Mouse (Mus musculus): ENCODE data around the gene Ogt. TPM values are rescaled to one million over a fixed set of nuclear protein-coding genes. Genes with fewer than 3 reads are reported as not detected.
A peak's percentile ranks its signal among the peaks of the same experiment; 100 is the strongest.

The Ogt gene
- polyA plus RNA-seq, 1 experiment, result 19.8 TPM

- H3K27me3 ChIP-seq (ENCODE audit: control insufficient read depth, insufficient read depth, low read length), result no peaks in the 10 kb centered on the region
- H3K4me3 ChIP-seq (ENCODE audit: low read depth, low read length), result no peak overlapping the region
- no peaks in the 10 kb centered on the region for H3K36me3 ChIP-seq (ENCODE audit: control insufficient read depth, insufficient read depth, low read length)
- no peak overlapping the region for H3K27ac ChIP-seq (ENCODE audit: insufficient read depth, low read depth, low read length)
- 68% methylated on average over 52 of the region's 54 CpGs for WGBS
- TF ChIP-seq CTCF (IDR thresholded peaks at IDR 0.05; ENCODE audit: extremely low read depth, insufficient read length, insufficient replicate concordance, low read depth, low read length) (no peak), POLR2A (IDR thresholded peaks at IDR 0.05; ENCODE audit: low read depth, low read length) (no peak)
- no peaks in the 10 kb centered on the region for H3K4me1 ChIP-seq (ENCODE audit: control insufficient read depth, insufficient read depth, insufficient read length, low read length)
Measured at GRCm38 (mm10) chrX:101697537-101697936, 57.7 kb downstream of the Ogt start.

- no peaks in the 10 kb centered on the region for H3K27me3 ChIP-seq (ENCODE audit: control insufficient read depth, insufficient read depth, low read length)
- no peak overlapping the region for H3K4me3 ChIP-seq (ENCODE audit: low read depth, low read length)
- no peaks in the 10 kb centered on the region for H3K36me3 ChIP-seq (ENCODE audit: control insufficient read depth, insufficient read depth, low read length)
- 71% methylated on average over 23 of the region's 23 CpGs for WGBS
- no peak overlapping the region for H3K27ac ChIP-seq (ENCODE audit: insufficient read depth, low read depth, low read length)
- no peaks in the 10 kb centered on the region for H3K4me1 ChIP-seq (ENCODE audit: control insufficient read depth, insufficient read depth, insufficient read length, low read length)
- no peak for TF ChIP-seq CTCF (IDR thresholded peaks at IDR 0.05; ENCODE audit: extremely low read depth, insufficient read length, insufficient replicate concordance, low read depth, low read length)
- TF ChIP-seq POLR2A (IDR thresholded peaks at IDR 0.05; ENCODE audit: low read depth, low read length), result no peak
Measured at GRCm38 (mm10) chrX:101698232-101698631, 58.4 kb downstream of the Ogt start.

DNA sequence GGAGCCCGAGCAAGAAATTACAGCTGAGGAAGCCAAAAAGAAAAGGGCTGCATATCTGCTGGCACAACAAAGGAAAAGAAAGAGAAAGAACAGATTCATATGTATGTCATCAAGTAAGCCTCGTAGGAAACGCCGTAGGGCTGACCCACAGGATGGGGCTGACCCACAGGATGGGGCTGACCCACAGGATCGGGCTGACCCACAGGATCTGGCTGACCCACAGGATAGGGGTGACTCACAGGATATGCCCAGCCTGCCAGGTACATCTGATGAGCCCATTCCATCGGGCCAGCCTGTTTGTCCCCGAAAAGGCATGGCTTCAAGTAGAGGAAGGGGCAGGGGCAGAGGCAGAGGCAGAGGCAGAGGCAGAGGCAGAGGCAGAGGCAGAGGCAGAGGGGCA is 65.3 kb downstream of the Ogt start:
- Histone ChIP-seq H3K36me3 (ENCODE audit: control insufficient read depth, insufficient read depth, low read length) (no peaks in the 10 kb centered on the region), H3K27ac (ENCODE audit: insufficient read depth, low read depth, low read length) (no peak overlapping the region), H3K4me1 (ENCODE audit: control insufficient read depth, insufficient read depth, insufficient read length, low read length) (no peaks in the 10 kb centered on the region), H3K27me3 (ENCODE audit: control insufficient read depth, insufficient read depth, low read length) (no peaks in the 10 kb centered on the region), H3K4me3 (ENCODE audit: low read depth, low read length) (no peak overlapping the region)
- WGBS, result 81% methylated on average over 7 of the region's 7 CpGs
- TF ChIP-seq POLR2A (IDR thresholded peaks at IDR 0.05; ENCODE audit: low read depth, low read length), result no peak
- no peak for TF ChIP-seq CTCF (IDR thresholded peaks at IDR 0.05; ENCODE audit: extremely low read depth, insufficient read length, insufficient replicate concordance, low read depth, low read length)

DNA sequence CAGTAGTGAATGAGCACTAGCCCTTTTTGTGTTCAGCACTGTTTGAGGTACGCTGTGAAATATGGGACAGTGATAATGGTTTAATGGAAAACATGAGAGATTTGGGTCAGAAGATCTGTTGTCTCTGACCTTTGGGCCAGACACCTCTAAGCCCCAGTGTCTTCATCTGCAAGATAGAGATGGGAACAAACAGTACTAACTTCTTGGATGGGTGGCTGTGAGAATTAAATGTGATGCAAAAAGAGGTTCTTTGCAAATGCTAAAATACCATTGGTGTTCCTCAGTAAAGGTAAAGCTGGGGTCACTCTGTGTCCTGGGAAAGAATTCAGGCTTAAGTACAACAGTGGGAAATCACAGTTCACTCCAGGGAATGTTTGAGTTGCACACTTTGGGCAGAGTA is 80.5 kb downstream of the Ogt start:
- Histone ChIP-seq H3K4me1 (ENCODE audit: control insufficient read depth, insufficient read depth, insufficient read length, low read length) (no peaks in the 10 kb centered on the region), H3K27me3 (ENCODE audit: control insufficient read depth, insufficient read depth, low read length) (no peaks in the 10 kb centered on the region), H3K4me3 (ENCODE audit: low read depth, low read length) (no peak overlapping the region), H3K36me3 (ENCODE audit: control insufficient read depth, insufficient read depth, low read length) (no peaks in the 10 kb centered on the region), H3K27ac (ENCODE audit: insufficient read depth, low read depth, low read length) (no peak overlapping the region)
- no peak for TF ChIP-seq POLR2A (IDR thresholded peaks at IDR 0.05; ENCODE audit: low read depth, low read length)
- WGBS, result 59% methylated on average over 1 of the region's 1 CpGs

DNA sequence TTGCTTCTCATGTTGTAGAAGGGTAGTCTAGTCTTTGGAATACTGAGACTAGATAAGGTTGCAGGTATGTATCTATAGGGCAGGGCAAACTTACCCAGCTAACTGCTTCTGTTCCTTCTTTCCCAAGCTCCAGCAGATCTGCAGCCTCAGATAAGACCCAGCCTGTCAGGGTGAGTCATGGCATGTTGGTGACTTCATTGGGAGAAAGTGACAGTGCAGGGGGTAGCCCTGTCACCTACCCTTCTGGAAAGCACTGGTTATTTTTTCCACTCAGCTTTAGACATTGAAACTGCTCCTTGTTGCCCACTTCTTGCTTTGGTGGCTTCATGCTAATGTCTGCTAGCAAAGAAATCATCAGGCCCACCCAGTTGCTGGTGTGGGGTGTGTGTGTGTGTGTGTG is 90.2 kb downstream of the Ogt start:
- Histone ChIP-seq H3K27ac (ENCODE audit: insufficient read depth, low read depth, low read length) (no peak overlapping the region), H3K27me3 (ENCODE audit: control insufficient read depth, insufficient read depth, low read length) (no peaks in the 10 kb centered on the region), H3K36me3 (ENCODE audit: control insufficient read depth, insufficient read depth, low read length) (no peaks in the 10 kb centered on the region), H3K4me1 (ENCODE audit: control insufficient read depth, insufficient read depth, insufficient read length, low read length) (peaks cover 6% of the 10 kb centered on the region; the same call in 1 of the 2 replicates), H3K4me3 (ENCODE audit: low read depth, low read length) (no peak overlapping the region)
- no peak for TF ChIP-seq POLR2A (IDR thresholded peaks at IDR 0.05; ENCODE audit: low read depth, low read length)

- no peak for TF ChIP-seq POLR2A (IDR thresholded peaks at IDR 0.05; ENCODE audit: low read depth, low read length)
- TF ChIP-seq CTCF (IDR thresholded peaks at IDR 0.05; ENCODE audit: extremely low read depth, insufficient read length, insufficient replicate concordance, low read depth, low read length), result no peak
- Histone ChIP-seq H3K36me3 (ENCODE audit: control insufficient read depth, insufficient read depth, low read length) (no peaks in the 10 kb centered on the region), H3K4me3 (ENCODE audit: low read depth, low read length) (peak overlapping the region; percentile 20), H3K4me1 (ENCODE audit: control insufficient read depth, insufficient read depth, insufficient read length, low read length) (peaks cover 6% of the 10 kb centered on the region; the same call in 1 of the 2 replicates), H3K27me3 (ENCODE audit: control insufficient read depth, insufficient read depth, low read length) (no peaks in the 10 kb centered on the region), H3K27ac (ENCODE audit: insufficient read depth, low read depth, low read length) (no peak overlapping the region)
- WGBS, result 52% methylated on average over 12 of the region's 12 CpGs
Measured at GRCm38 (mm10) chrX:101732644-101733043, 92.8 kb downstream of the Ogt start.

DNA sequence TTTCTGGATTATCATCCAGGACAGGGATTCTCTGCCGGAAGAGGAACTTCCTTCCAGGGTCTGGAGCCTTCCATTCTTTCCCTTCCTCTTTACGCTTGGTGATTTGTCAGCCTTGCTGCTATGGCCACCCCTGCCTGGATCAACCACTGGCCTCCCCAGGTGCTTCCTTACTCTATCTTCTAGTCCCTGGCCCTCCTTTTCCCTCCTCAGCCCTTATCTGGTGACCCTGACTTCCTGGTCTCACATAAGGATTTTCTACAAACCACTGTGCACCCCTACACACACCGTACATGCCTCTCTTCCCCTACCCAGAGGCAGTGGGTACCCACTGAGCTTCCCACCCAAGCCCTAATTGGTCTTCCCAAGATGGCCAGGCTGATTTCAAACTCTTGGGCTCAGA is 93.4 kb downstream of the Ogt start:
- 75% methylated on average over 3 of the region's 3 CpGs for WGBS
- peak overlapping the region; percentile 35 for H3K27ac ChIP-seq (ENCODE audit: insufficient read depth, low read depth, low read length)

GRCm38 (mm10) chrX:101733828-101734319 is 94.0 kb downstream of the Ogt start, which contains the start of gene Cxcr3:
Cxcr3 (minus strand) TSS chrX:101734269.
- no peak for TF ChIP-seq CTCF (IDR thresholded peaks at IDR 0.05; ENCODE audit: extremely low read depth, insufficient read length, insufficient replicate concordance, low read depth, low read length)
- no peak for TF ChIP-seq POLR2A (IDR thresholded peaks at IDR 0.05; ENCODE audit: low read depth, low read length)
- H3K27ac ChIP-seq (ENCODE audit: insufficient read depth, low read depth, low read length), result peak within 1 kb of the TSS; percentile 35
- peaks cover 6% of the 10 kb centered on the region; the same call in 1 of the 2 replicates for H3K4me1 ChIP-seq (ENCODE audit: control insufficient read depth, insufficient read depth, insufficient read length, low read length)
- no peaks in the 10 kb centered on the region for H3K27me3 ChIP-seq (ENCODE audit: control insufficient read depth, insufficient read depth, low read length)
- no peaks in the 10 kb centered on the region for H3K36me3 ChIP-seq (ENCODE audit: control insufficient read depth, insufficient read depth, low read length)
- H3K4me3 ChIP-seq (ENCODE audit: low read depth, low read length), result peak within 1 kb of the TSS; percentile 54
- WGBS, result 45% methylated on average over 11 of the region's 11 CpGs

More for the DNA sequence above, 93.4 kb downstream of the Ogt start:
- Histone ChIP-seq H3K4me1 (ENCODE audit: control insufficient read depth, insufficient read depth, insufficient read length, low read length) (peaks cover 6% of the 10 kb centered on the region; the same call in 1 of the 2 replicates), H3K27me3 (ENCODE audit: control insufficient read depth, insufficient read depth, low read length) (no peaks in the 10 kb centered on the region), H3K4me3 (ENCODE audit: low read depth, low read length) (peak overlapping the region; percentile 33; the same call in 1 of the 2 replicates), H3K36me3 (ENCODE audit: control insufficient read depth, insufficient read depth, low read length) (no peaks in the 10 kb centered on the region)
- no peak for TF ChIP-seq POLR2A (IDR thresholded peaks at IDR 0.05; ENCODE audit: low read depth, low read length)
- no peak for TF ChIP-seq CTCF (IDR thresholded peaks at IDR 0.05; ENCODE audit: extremely low read depth, insufficient read length, insufficient replicate concordance, low read depth, low read length)

Other genes with a start within 250 kb of the Ogt start
- gene Zmym3, start 219.2 kb upstream of the Ogt start, polyA plus RNA-seq (2012; rRNA removed), result 8.0 and 11.8 TPM in 2 replicates
- 20.7 and 47.5 TPM in 2 replicates for gene Nono, start 210.7 kb upstream of the Ogt start, polyA plus RNA-seq (2012; rRNA removed)
- gene Itgb1bp2, start 191.0 kb upstream of the Ogt start, polyA plus RNA-seq (2012; rRNA removed), result 0.20 TPM in 1 of 2 replicates, not detected in the other
- 0.53 and 2.0 TPM in 2 replicates for gene Taf1, start 107.3 kb upstream of the Ogt start, polyA plus RNA-seq (2012; rRNA removed)
- gene Cxcr3, start 94.2 kb downstream of the Ogt start, polyA plus RNA-seq (2012; rRNA removed), result 6.7 and 7.4 TPM in 2 replicates
- not detected in 2 replicates for gene Gm4779, start 154.4 kb downstream of the Ogt start, polyA plus RNA-seq (2012; rRNA removed)
- 0.13 TPM in 1 of 2 replicates, not detected in the other for gene 8030474K03Rik, start 154.6 kb downstream of the Ogt start, polyA plus RNA-seq (2012; rRNA removed)
- gene Nhsl2, start 209.3 kb downstream of the Ogt start, polyA plus RNA-seq (2012; rRNA removed), result 1.5 and 1.8 TPM in 2 replicates